Mouse (Mus musculus): ENCODE results near the gene P2ry10b.
A peak's percentile ranks its signal among the peaks of the same experiment; 100 is the strongest.

The P2ry10b gene

DNA sequence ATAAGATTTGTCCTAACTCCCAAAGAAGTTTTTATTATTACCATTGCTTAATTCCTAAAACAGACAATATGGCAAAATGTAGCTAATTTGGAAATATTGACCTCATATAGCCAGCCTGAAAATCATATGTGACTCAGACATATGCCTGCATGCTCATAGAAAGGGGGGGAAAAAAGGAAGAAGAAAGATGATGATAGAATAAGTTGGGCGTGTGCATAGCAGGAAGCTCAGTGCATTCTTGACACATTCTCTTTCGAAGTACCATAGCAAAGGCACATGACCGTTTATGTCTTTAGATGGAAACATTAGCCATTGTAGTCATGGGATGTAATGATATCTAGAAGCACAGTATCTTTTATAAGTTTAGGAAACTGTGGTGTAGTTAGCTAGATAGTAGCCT lies at the start of gene P2ry10b:
TSS of gene P2ry10b (plus strand) at position 247 of the 400 bp plus-strand sequence.
- DNase-seq: no peak

DNA sequence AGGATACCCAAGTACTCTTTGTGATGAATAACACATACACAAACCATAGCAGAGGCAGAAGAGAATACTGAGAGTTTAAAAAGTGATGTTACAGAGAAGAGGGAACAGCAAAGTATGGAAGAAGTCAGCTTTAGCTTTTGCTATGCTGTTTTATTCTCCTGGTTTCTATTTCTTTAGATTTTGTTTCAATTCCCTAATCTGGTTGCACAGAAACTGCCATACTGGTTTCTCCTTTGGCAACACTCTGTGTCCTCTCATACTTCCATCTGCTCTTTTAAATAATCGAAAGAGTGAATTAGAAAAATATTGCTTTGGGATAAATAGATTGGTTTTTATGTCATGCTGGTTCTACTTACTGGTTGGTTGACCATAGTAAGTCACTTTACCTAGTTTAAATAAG lies 32.4 kb upstream of the P2ry10b start:
- DNase-seq: no peak

DNA sequence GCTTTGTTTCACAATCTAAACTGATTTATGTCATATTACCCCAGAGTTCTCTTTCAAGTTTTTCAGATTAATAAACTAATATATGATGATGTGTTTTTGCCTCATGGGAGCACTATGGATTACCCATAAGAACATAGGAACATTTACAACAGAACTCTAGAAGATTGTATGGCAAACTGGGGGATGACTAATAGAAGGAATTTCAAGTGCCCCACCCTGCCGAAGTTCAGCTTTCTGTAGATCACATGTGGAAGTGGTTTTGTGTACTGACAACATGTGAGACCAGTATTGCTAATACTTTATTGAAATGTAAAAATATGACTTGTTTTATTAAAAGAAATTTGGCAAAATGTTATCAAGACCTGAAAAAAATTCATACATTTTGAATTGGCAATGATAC lies 31.7 kb upstream of the P2ry10b start:
- DNase-seq: no peak

DNA sequence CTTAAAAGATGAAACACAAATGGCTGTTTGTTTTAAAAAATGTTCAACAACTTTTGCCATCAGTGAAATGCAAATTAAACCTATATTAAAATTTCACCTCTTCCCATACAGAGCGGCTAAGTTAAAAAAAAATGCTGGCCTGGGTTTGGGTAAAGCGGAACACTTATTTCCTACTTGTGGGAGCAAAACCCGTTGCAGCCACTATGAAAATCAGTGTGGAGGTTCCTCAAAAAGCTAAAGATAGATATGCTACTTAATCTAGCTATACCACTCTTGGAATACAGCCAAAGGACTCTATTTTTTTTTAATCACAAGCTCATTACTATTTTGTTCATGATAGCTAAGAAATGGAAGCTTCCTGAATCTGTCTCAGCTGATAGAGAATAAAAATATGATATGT lies 5.5 kb upstream of the P2ry10b start:
- no peak for DNase-seq

DNA sequence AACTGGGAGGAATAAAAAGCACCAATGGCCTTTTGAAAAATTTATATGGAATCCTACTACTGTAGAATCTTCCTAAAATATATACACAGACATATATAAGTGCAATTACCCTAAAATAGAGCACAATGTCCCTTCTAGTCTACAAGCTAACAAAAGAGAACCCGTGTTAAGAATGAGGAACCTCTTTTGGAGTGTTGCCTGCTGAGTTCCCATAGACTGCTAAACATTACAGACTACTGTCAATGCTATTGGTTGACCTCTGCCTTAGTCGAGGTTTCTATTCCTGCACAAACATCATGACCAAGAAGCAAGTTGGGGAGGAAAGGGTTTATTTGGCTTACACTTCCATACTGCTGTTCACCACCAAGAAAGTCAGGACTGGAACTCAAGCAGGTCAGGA lies 4.8 kb upstream of the P2ry10b start:
- DNase-seq: no peak

DNA sequence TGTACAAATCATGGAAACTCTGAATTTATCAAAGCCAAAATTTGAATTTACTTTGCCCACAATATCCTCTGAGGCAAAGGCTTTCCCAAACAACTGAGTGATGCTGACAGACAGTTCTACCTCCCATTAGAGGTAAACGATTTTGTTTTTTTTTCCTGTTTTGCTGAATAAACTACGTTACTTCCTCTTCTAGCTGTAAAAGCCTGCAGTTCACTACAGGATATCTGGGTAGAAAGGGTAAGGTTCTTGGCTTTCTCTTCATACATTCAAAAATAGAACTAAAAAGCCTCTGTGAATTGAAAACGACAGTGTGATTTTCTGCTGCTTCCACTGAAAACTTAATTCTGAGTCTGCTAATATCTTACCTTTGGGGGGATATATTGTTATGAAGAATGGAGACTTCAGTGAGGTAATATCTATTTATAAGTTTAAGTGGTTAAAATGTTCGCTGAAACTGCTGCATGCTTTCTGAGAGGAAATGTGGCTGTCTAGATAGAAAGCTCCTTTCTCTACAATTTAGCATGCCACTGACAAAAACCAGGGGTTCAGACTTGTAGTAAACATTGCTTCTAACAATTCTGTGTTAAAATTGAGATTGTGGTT lies 765 bp downstream of the P2ry10b start:
- no peak for DNase-seq

DNA sequence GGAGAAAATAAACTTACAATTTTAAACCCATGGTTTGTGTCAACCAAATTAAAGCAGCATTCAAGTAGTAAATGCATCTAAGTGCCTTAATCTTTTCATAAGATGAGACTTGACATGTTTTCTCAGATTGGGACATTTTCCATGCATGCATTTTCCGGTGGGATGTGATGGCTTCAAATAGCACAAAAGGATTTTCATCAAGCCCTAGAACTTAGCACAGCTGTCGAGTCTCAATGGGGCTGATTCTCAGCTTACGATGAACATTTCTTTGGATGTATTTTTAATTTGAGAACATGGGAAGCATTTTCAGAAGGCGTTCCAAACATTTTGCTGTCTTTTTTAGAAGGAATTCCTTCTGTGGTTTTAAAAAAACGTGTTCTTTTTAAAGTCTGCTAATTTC lies 1.3 kb downstream of the P2ry10b start:
- no peak for DNase-seq

DNA sequence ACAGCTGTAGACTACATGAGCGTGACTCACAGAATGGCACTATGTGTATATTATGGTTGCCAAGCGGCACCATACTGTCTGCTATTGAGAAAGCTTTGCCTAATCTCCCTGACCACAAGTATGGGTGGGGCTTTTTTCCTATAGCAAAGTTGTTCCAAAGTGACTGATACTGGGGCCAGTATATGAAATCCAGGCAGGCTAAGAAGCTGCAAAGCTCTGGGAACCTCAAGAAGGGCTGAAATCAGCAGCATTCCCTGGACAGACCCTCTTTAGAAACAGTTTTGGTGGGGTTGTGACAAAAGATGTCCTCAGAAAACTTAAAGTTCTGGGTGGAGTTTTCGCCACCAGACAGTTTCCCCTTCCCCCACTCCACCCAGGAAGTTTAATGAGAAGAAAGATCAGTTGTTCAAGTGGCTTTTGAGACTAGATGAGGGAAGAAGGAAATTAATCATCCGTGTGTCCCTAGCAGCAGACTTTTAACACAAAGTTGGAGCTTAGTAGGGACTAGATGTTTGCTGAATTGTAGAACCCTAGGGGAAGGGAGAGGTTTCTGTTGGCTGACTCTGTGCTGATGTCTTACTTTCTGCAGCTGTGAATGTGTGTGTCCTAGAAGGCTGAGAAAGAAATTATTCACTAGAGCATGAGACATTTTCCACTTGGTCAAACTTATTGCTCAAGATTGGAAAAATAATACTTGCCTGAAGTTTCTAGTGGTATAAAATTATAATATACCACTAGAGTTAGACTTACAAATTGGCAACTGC lies 2.2 kb downstream of the P2ry10b start:
- DNase-seq: no peak

DNA sequence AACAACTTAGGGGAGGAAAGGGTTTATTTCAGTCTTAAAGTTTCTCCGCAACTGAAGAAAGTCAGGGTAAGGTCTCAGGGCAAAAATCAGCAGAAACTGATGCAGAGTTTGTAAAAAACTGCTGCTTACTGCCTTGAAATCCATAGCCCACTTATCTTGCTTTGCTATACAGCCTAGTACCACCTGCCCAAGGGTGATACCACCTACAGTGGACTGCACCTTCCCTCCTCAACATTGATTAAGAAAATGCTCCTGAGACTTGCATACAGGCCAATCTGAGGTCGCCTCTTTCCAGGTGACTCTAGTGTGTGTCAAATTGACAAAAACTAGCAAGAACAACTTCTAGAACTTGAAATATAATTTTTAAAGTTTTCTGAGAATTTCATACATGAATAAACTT lies 7.3 kb downstream of the P2ry10b start:
- DNase-seq: no peak

DNA sequence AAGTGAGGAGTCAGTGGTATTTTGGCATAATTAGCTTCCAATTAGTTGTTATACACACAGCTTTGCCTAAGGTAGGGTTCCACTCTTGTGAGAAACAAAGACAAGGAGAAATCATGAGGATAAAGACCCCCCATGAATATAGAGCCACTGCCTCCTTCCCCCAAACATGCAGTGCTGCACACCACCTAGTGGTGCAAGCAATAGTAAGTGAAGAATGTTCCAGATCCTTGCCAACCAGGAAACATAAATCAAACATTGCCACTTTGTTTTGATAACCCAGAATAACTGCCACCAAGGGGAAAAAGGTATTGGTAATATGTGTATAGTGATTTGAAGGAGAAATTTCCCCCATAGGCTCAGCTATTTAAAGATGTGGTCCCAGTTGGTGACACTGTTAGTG lies 11.8 kb downstream of the P2ry10b start:
- DNase-seq: peak in 1 of 2 experiments; percentile 9

DNA sequence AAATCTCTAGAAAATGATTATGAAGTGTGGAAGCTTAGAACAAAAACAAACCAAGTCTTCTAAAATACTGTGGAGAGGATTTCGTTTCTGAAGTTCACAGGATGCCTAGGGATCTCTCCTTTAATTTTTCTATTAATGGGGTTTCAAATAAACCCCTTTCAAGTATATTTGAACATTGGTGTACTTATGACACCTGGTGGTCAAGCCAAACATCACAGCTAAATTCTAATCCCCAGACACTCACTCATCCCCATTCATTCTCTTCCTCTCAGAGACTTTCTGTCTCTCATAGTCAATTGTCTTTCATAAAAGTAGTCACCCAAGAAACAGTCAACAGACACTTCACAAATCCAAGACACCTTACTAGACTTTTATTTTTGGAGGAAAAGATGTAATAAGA lies 19.6 kb downstream of the P2ry10b start:
- peak in 1 of 2 experiments; percentile 3 for DNase-seq

DNA sequence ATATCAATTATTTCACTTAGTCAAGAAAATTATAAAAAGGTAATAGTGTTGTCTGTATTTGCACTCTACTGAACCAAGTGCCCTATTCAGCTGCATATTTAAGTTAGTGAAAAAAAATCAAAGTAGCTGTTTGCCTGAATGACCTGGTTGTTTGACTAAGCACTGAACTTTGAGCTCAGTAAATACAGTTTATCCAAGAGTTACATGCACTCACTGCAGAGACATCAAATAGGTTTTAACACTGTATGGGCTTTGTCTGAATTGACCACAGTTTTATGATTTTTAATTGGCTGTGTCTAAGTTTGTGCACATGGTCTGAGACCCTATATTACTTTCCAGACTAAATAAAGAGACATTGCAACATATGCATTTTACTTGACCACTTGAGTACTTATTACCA lies 20.4 kb downstream of the P2ry10b start:
- DNase-seq: no peak

DNA sequence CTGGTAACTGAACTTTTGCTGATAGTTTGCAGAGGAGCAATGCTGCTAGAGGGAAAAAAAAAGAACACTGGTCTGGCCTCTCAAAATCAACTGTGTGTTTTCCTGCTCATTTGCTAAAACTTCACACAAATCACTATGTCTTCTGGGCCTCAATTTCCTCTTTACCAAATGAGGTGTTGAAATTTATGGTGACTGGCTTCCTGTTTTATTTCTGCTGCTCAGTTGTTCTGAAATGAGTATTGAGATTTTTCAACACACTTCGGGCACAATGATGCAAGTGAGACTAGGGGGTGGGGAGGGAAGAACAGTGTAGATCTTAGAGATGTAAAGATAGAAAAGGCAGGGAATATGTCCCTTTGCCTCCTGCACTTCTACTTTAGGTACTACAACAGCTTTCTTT lies 30.0 kb downstream of the P2ry10b start:
- no peak for DNase-seq

DNA sequence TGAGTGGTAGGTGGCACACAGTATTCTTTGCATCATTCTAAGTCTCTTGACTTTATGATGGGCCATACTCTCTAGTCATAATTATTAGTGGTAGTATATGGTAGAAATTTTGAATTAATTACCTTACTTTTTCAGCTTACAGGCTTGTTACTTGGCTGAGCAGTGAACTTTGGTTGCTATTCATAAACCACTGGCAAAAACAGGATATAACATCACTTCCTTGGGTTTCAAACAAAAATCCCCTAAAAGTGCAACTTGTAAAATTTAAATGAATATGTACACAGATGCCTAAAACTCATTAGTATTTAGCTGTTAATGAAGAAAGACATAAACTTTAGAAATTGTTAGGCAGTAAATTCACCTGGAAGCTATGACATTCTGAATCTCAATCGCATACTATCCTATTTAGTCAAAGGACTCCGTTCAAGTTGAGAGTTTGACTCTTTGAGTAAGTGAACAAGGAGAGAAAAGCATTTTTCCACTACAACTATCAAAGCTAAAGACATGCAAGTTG lies 68.9 kb downstream of the P2ry10b start:
- no peak for DNase-seq
